Mouse (Mus musculus) brain, embryonic 14.5 days (tissue): ENCODE measurements around the gene Hist2h2ab.

Source experiments
- CTCF ChIP-seq: fragments of 200-500 bp; IDR thresholded peaks from 2 replicates; pipeline ENCODE4 v1.5.1; 2012; ENCODE audit warnings: inconsistent platforms, mild to moderate bottlenecking, moderate library complexity, borderline replicate concordance; ENCODE audit not compliant: insufficient read depth, insufficient read length; ENCODE audit errors: extremely low read depth
- POLR2A ChIP-seq: fragments of 200-500 bp; IDR thresholded peaks from 2 replicates; pipeline ENCODE4 v1.6.1; 2012; ENCODE audit warnings: mild to moderate bottlenecking, inconsistent platforms, borderline replicate concordance; ENCODE audit not compliant: poor library complexity, insufficient read depth, insufficient read length, severe bottlenecking; ENCODE audit errors: extremely low read depth

GRCm38 (mm10) chr3:96178427-96178826 lies 41.2 kb upstream of the Hist2h2ab start:
- TF ChIP-seq POLR2A (no peak), CTCF (no peak)
